Mouse (Mus musculus) kidney, adult 2 months (tissue): ENCODE measurements around the gene Ccdc162.

Experiments used
- CTCF ChIP-seq: fragments of 200-500 bp; conservative IDR thresholded peaks from 2 replicates; pipeline ENCODE4 v1.5.1; 2011; ENCODE audit warnings: low read depth, mild to moderate bottlenecking, control low read depth, low read length, moderate library complexity, mixed read lengths; ENCODE audit not compliant: insufficient read depth, insufficient read length
- POLR2A ChIP-seq: fragments of 200-500 bp; IDR thresholded peaks from one replicate; pipeline ENCODE4 v1.6.1; 2011; ENCODE audit warnings: low read depth, low read length, control low read depth

DNA sequence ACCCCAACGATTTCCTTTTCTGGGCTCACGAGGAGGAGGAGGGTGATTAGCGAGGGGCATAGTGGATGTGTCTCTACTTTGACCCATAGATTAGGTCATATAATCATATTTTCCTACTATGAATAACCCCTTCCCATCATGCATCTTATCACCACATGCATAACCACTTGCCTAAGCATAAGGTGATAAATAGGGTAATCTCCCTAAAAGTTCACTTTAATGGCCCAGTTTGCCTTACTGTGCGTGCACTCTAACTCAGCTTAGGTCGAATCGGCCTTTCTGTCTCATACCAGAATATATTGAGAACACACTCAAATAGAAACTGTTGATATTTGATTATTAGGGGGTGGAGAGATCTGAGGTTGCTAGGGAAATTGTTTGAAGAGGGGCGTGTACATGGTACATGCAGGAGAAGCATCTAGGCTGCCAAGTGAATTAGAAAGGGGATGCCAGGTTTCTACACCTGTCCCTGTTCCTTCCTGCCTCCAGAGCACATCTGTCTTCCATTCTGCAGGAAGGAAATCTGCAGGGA lies 171.1 kb downstream of the Ccdc162 start:
- TF ChIP-seq POLR2A (no peak), CTCF (no peak)
